Mouse (Mus musculus) megakaryocyte, adult 5-6 weeks (primary cell): ENCODE measurements around the gene Herc2. TPM values are rescaled to one million over a fixed set of nuclear protein-coding genes. Genes with fewer than 3 reads are reported as not detected.
A peak's percentile ranks its signal among the peaks of the same experiment; 100 is the strongest.

Experiments
- ATAC-seq: 2 replicates; pipeline ENCODE4 v1.8.0; 2016; ENCODE audit warnings: mild to moderate bottlenecking, inconsistent platforms; ENCODE audit not compliant: poor library complexity, severe bottlenecking
- total RNA-seq, 2 experiments: library from RNA; stranded (forward) in 1 of 2; stranded (reverse) in 1 of 2; fragments of 153-499, 151-499 nt in 1 of 2; fragments of 221-1000, 200-1000 nt in 1 of 2; gene quantifications; 2 replicates each; pipeline versions ENCODE4 v1.2.3 to v1.2.4; 2015 to 2017

The Herc2 gene
- total RNA-seq, 2 experiments from 2014 or later, result 20.6 to 32.3 TPM

- no peak for ATAC-seq
Measured at GRCm38 (mm10) chr7:56191041-56191440, 141.0 kb downstream of the Herc2 start.

- ATAC-seq, result no peak
Measured at GRCm38 (mm10) chr7:56191661-56192060, 141.7 kb downstream of the Herc2 start.

GRCm38 (mm10) chr7:56201483-56202218 is 151.7 kb downstream of the Herc2 start:
- ATAC-seq, result no peak

GRCm38 (mm10) chr7:56202843-56203242 is 152.8 kb downstream of the Herc2 start:
- ATAC-seq, result peak; percentile 65

GRCm38 (mm10) chr7:56203286-56203685 is 153.3 kb downstream of the Herc2 start:
- ATAC-seq, result peak; percentile 67

- no peak for ATAC-seq
Measured at GRCm38 (mm10) chr7:56204877-56205276, 154.9 kb downstream of the Herc2 start.

GRCm38 (mm10) chr7:56220811-56221210 is 170.8 kb downstream of the Herc2 start:
- no peak for ATAC-seq

- no peak for ATAC-seq
Measured at GRCm38 (mm10) chr7:56235794-56236423, 185.9 kb downstream of the Herc2 start.

DNA sequence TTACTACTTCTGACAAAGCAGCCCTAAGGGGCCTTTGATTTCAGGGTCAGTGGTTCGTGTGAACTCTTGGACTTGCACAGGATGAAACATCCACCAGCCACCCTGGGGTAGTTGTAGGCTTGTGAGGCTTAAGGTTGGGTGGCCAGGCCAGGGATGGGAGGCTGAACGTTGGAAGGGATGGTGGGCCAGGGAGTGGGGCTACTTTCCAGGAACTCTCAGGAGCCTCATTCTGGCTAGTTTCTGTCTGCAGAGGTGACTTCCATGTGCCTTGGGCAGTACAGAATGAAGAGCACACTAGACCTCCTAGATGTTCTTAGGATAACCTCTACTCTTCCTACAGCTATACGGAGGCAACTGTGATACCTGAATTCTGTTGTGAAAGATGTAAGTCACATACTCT is 186.6 kb downstream of the Herc2 start:
- no peak for ATAC-seq

DNA sequence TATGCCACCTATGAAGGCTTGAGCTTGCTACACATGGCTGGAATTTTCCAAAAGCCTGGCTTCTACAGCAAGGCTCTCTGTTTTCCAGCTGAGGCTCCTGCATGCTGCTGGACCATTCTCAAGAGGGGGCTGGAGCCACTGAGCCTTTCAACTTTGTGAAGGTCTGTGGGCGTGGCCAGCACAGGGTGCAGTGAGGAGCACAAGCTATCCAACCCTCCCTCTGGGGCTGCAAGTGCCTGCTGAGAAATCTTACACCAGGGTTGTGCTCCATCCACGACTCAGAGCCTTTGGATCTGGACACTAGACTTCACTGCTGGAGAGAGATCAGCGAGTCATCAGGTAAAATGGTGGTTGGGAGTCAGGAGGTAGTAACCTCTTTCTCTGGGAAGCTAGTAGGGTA is 189.5 kb downstream of the Herc2 start, which contains the start of gene Oca2:
Gene Oca2, plus strand, starts transcription at position 218 of the 400 bp plus-strand sequence.
- no peak for ATAC-seq

- ATAC-seq, result no peak
Measured at GRCm38 (mm10) chr7:56254568-56254967, 204.6 kb downstream of the Herc2 start.

- ATAC-seq, result no peak
Measured at GRCm38 (mm10) chr7:56257875-56258441, 208.0 kb downstream of the Herc2 start.

DNA sequence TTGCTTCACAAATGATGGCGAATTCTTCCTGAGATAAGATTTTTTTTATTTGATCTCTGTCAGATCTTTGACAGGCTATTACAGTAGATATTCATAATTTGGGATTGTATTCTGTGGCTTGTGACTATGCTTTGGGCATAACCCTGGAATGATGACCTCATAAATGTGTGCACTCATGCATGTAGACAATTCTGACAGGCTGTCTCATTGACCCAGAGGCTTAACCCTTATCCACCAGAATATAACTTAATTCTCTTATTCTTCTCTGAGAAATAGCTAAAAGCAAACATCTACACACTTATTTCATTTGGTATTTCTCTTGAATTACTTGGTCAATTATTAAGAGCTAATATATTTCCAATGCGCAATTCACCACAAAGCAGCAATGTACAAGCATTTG is 227.5 kb downstream of the Herc2 start:
- ATAC-seq, result no peak

Other genes with a start within 250 kb of the Herc2 start
- 76.6 and 82.8 TPM in 2 replicates for gene Cyfip1, start 208.5 kb upstream of the Herc2 start, total RNA-seq (2015)
- gene Cyfip1, start 208.5 kb upstream of the Herc2 start, total RNA-seq (2017), result 96.2 and 100 TPM in 2 replicates
- gene Nipa2, start 87.7 kb upstream of the Herc2 start, total RNA-seq (2015), result 72.2 and 73.9 TPM in 2 replicates
- gene Nipa2, start 87.7 kb upstream of the Herc2 start, total RNA-seq (2017), result 46.5 and 48.2 TPM in 2 replicates
- 0.67 and 0.96 TPM in 2 replicates for gene Nipa1, start 30.2 kb upstream of the Herc2 start, total RNA-seq (2015)
- 0.44 and 2.1 TPM in 2 replicates for gene Nipa1, start 30.2 kb upstream of the Herc2 start, total RNA-seq (2017)
- gene Oca2, start 189.6 kb downstream of the Herc2 start, total RNA-seq (2015), result not detected in 2 replicates
- not detected in 2 replicates for gene Oca2, start 189.6 kb downstream of the Herc2 start, total RNA-seq (2017)